Comparison of ENCODE assay signal across 8 mouse cellular contexts in the genomic region with DNA sequence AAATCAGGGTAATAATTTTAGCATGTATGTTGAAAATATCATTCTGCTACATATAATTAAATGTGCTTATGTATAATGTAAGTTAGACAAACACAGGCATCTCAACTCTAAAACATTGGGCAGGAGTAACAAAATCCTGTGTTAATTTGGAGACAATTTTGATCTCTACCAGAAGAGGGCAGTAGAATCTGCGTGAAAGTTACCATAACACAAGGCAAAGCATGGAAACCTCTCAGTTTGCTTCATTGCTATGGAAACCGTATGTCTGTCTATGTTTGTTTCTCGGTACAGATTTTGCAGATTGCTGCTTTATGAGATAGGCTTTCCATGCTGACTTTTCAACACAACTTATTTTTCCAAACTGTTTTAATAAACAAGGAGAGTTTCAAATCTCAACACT.
DNase-seq lines count a peak whose midpoint lies in the region; ATAC-seq and TF ChIP-seq lines count a peak whose summit lies in the region.

No protein-coding gene starts in this region.

- no peaks in the 10 kb centered on the region for H3K9me3 ChIP-seq in kidney, postnatal 0 days (replicated peaks; ENCODE audit: low read length)
- no peaks in the 10 kb centered on the region for H3K9me3 ChIP-seq in kidney, embryonic 14.5 days (ENCODE audit: control insufficient read depth, low read length)
- H3K9me3 ChIP-seq in hindbrain, embryonic 13.5 days: no peaks in the 10 kb centered on the region
- no peaks in the 10 kb centered on the region for H3K9me3 ChIP-seq in neural tube, embryonic 15.5 days (replicated peaks)

- H3K4me1 ChIP-seq in kidney, postnatal 0 days (replicated peaks; ENCODE audit: insufficient read depth, low read length): no peaks in the 10 kb centered on the region
- no peaks in the 10 kb centered on the region for H3K4me1 ChIP-seq in kidney, embryonic 14.5 days (ENCODE audit: control insufficient read depth, insufficient read depth, low read length)
- H3K4me1 ChIP-seq in hindbrain, embryonic 13.5 days (replicated peaks): no peaks in the 10 kb centered on the region
- no peaks in the 10 kb centered on the region for H3K4me1 ChIP-seq in neural tube, embryonic 15.5 days

- ATAC-seq in kidney, postnatal 0 days (replicated peaks; ENCODE audit: low FRiP score, low read depth): 0 out of 2 replicates have a peak, but pooled peaks have one; percentile 33
- ATAC-seq in kidney, embryonic 14.5 days (ENCODE audit: low FRiP score, low TSS enrichment): no peak
- peak; percentile 70 for ATAC-seq in hindbrain, embryonic 13.5 days (ENCODE audit: low FRiP score)
- ATAC-seq in neural tube, embryonic 15.5 days (ENCODE audit: low FRiP score): peak; percentile 86

- WGBS in kidney, postnatal 0 days: 15% methylated on average over 3 of the region's 3 CpGs
- 17% methylated on average over 3 of the region's 3 CpGs for WGBS in kidney, embryonic 14.5 days
- WGBS in hindbrain, embryonic 13.5 days: 19% methylated on average over 3 of the region's 3 CpGs
- 8% methylated on average over 3 of the region's 3 CpGs for WGBS in neural tube, embryonic 15.5 days

- H3K27me3 ChIP-seq in kidney, postnatal 0 days (ENCODE audit: insufficient read depth, low read length): no peaks in the 10 kb centered on the region
- H3K27me3 ChIP-seq in kidney, embryonic 14.5 days (ENCODE audit: control insufficient read depth, insufficient read depth, low read length): no peaks in the 10 kb centered on the region
- no peaks in the 10 kb centered on the region for H3K27me3 ChIP-seq in hindbrain, embryonic 13.5 days
- no peaks in the 10 kb centered on the region for H3K27me3 ChIP-seq in neural tube, embryonic 15.5 days (replicated peaks)

- H3K4me3 ChIP-seq in kidney, postnatal 0 days (replicated peaks; ENCODE audit: low read depth, low read length): no peak overlapping the region
- no peak overlapping the region for H3K4me3 ChIP-seq in kidney, embryonic 14.5 days (ENCODE audit: low read length)
- no peak overlapping the region for H3K4me3 ChIP-seq in hindbrain, embryonic 13.5 days
- H3K4me3 ChIP-seq in neural tube, embryonic 15.5 days (replicated peaks): no peak overlapping the region

- H3K4me2 ChIP-seq in kidney, postnatal 0 days (ENCODE audit: low read length): no peak overlapping the region
- no peak overlapping the region for H3K4me2 ChIP-seq in kidney, embryonic 14.5 days (replicated peaks; ENCODE audit: low read depth, low read length)
- H3K4me2 ChIP-seq in hindbrain, embryonic 13.5 days: no peak overlapping the region
- H3K4me2 ChIP-seq in neural tube, embryonic 15.5 days: no peak overlapping the region

- H3K36me3 ChIP-seq in kidney, postnatal 0 days (ENCODE audit: insufficient read depth, low read length): no peaks in the 10 kb centered on the region
- H3K36me3 ChIP-seq in kidney, embryonic 14.5 days (ENCODE audit: control insufficient read depth, insufficient read depth, low read length): no peaks in the 10 kb centered on the region
- H3K36me3 ChIP-seq in hindbrain, embryonic 13.5 days: peaks cover 7% of the 10 kb centered on the region
- peaks cover 8% of the 10 kb centered on the region; the same call in 1 of the 2 replicates for H3K36me3 ChIP-seq in neural tube, embryonic 15.5 days

- peak; percentile 83 for DNase-seq in kidney, postnatal 0 days (ENCODE audit: low spot score)
- peak; percentile 22 to 63 for DNase-seq in CD8-positive naive resting alpha-beta T cell, adult 2 months (ENCODE audit: low read depth in 2 of 2, low spot score in 2 of 2)
- DNase-seq in T-cell, adult 2 months (ENCODE audit: low spot score): peak; percentile 61
- no peak for DNase-seq in urinary bladder, postnatal 36 days (ENCODE audit: low spot score in 2 of 2)
- DNase-seq in testis, postnatal 10 days (ENCODE audit: low spot score): no peak

- TF ChIP-seq CTCF in kidney, postnatal 0 days (IDR thresholded peaks at IDR 0.05; ENCODE audit: low read depth): peak; percentile 84

- H3K9ac ChIP-seq in kidney, postnatal 0 days (ENCODE audit: low read depth, low read length): no peak overlapping the region
- no peak overlapping the region for H3K9ac ChIP-seq in kidney, embryonic 14.5 days (ENCODE audit: low read depth, low read length)
- no peak overlapping the region for H3K9ac ChIP-seq in hindbrain, embryonic 13.5 days
- H3K9ac ChIP-seq in neural tube, embryonic 15.5 days (replicated peaks): no peak overlapping the region

- H3K27ac ChIP-seq in kidney, postnatal 0 days: no peak overlapping the region
- no peak overlapping the region for H3K27ac ChIP-seq in kidney, embryonic 14.5 days (ENCODE audit: low read depth, low read length)
- no peak overlapping the region for H3K27ac ChIP-seq in hindbrain, embryonic 13.5 days
- no peak overlapping the region for H3K27ac ChIP-seq in neural tube, embryonic 15.5 days (replicated peaks)

Comparison
In these comparisons a context has a peak if more than half of its experiments do, and no peak if none do; other contexts are left out.
1. DNase-seq: peak in kidney, postnatal 0 days (single experiment), CD8-positive naive resting alpha-beta T cell, adult 2 months (2 of 2) and T-cell, adult 2 months (single experiment); none in urinary bladder, postnatal 36 days (0 of 2) and testis, postnatal 10 days (single experiment).